Mouse (Mus musculus) forebrain, embryonic 14.5 days (tissue): ENCODE data around the gene Cdkn1b. TPM values are rescaled to one million over a fixed set of nuclear protein-coding genes. Genes with fewer than 3 reads are reported as not detected.

ENCODE experiments used
- ATAC-seq: fragments of 200-750 bp; cut with Nextera tagmentation; 2 replicates; pipeline ENCODE4 v1.8.0; 2017; ENCODE audit warnings: mild to moderate bottlenecking, moderate library complexity
- DNase-seq: peaks from one replicate; pipeline ENCODE4 v3.0.0-alpha.2; 2015; ENCODE audit warnings: low spot score
- H3K27ac ChIP-seq: fragments of 300-500 bp; sonication (generic); 2 replicates; pipeline ENCODE4 v1.5.1; 2014; ENCODE audit warnings: low read depth, mild to moderate bottlenecking, control low read depth, low read length, moderate library complexity
- H3K27me3 ChIP-seq: fragments of 300-500 bp; sonication (generic); replicated peaks from 2 replicates; pipeline ENCODE4 v1.6.1; 2014; ENCODE audit warnings: low read length, control low read depth, mixed read lengths; ENCODE audit not compliant: control insufficient read depth, insufficient read depth
- H3K36me3 ChIP-seq: fragments of 300-500 bp; sonication (generic); 2 replicates; pipeline ENCODE4 v1.6.1; 2014; ENCODE audit warnings: low read length, control low read depth; ENCODE audit not compliant: control insufficient read depth, insufficient read depth
- H3K4me1 ChIP-seq: fragments of 300-500 bp; sonication (generic); 2 replicates; pipeline ENCODE4 v1.6.1; 2014; ENCODE audit warnings: antibody characterized with exemption, low read length, control low read depth; ENCODE audit not compliant: control insufficient read depth, insufficient read depth
- H3K4me2 ChIP-seq: fragments of 300-500 bp; sonication (generic); 2 replicates; pipeline ENCODE4 v1.6.1; 2014; ENCODE audit warnings: mild to moderate bottlenecking, control low read depth, low read length
- H3K4me3 ChIP-seq: fragments of 300-500 bp; sonication (generic); 2 replicates; pipeline ENCODE4 v1.5.1; 2014; ENCODE audit warnings: low read depth, low read length, control low read depth
- H3K9ac ChIP-seq: fragments of 300-500 bp; sonication (generic); 2 replicates; pipeline ENCODE4 v1.6.1; 2014; ENCODE audit warnings: mild to moderate bottlenecking, low read length, control low read depth, moderate library complexity
- H3K9me3 ChIP-seq: fragments of 300-500 bp; sonication (generic); replicated peaks from 2 replicates; pipeline ENCODE4 v1.6.1; 2016; ENCODE audit warnings: low read length, control low read depth, mixed read lengths; ENCODE audit not compliant: control insufficient read depth
- WGBS: fragments of 180-500 bp; shearing (Covaris S2); extraction: QIAGEN DNeasy Blood & Tissue Kit; methylation state at CpG from one replicate; pipeline ENCODE4 v1.1.7; 2014; 5-methylcytosine and 5-hydroxymethylcytosine counted together
- polyA plus RNA-seq: library from polyadenylated mRNA; unstranded; fragments of >200 nt; fragmentation: Nextera tagmentation; extraction: Ambion mirVana; gene quantifications from 2 replicates; pipeline ENCODE4 v1.2.1, GENCODE M21; 2014

Cdkn1b gene
- polyA plus RNA-seq, 1 experiment from 2014 or later: 63.3 TPM

DNA sequence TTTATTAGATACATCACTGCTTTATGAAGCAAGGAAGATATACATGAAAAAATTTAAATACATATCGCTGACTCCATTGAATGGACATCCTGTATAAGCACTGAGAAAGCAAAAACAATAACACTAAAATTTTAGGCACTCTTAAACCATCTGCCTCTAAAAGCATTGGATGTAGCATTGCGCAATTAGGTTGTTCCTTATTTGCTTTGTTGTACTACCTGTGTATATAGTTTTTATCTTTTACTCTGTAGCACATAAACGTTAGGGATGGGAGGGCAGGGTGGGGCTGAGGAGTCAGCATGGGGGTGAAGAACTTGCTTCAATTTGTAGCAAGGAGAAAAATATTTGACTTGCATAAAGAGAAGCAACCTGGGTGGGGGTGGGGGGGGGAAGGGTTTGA lies 4.1 kb downstream of the Cdkn1b start:
- 61% methylated on average over 3 of the region's 3 CpGs for WGBS
- Histone ChIP-seq H3K9ac (peak overlapping the region; percentile 46; the same call in 1 of the 2 replicates), H3K36me3 (peaks cover 15% of the 10 kb centered on the region), H3K4me3 (peak overlapping the region; percentile 82), H3K27ac (no peak overlapping the region), H3K9me3 (no peaks in the 10 kb centered on the region), H3K27me3 (no peaks in the 10 kb centered on the region), H3K4me1 (peaks cover 28% of the 10 kb centered on the region), H3K4me2 (peak overlapping the region; percentile 93)
- DNase-seq (no peak), ATAC-seq (no peak)

DNA sequence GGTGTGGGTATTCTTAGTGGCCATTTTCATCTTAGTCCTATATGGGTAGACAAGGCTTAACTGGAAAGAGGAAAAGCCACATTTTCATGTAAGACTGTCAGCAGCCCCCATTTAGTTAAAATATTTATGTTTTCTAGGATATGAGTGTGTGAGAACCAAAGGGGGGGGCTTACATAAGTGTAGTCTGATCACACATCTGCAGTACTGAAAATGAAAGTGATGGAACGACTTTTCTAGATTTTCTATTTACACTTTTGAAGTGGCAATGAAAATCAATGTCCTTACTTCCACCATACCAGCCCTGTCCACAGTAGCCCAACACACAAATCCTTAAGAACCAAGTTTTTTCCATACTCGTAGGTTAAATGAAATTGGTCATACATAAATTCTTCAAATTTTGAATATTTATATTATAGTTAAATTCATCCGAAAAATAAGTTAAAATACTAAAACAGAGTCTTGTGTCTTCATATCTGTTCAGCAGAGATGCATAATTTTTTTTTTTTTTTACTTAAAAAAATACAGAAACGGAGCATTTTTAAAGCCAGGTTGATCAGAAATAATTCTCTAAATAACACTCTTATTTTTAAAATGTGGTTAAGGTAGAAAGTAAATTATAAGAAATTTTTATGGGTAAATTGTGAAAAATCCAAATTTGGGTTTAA lies 5.6 kb downstream of the Cdkn1b start:
- Histone ChIP-seq H3K27ac (no peak overlapping the region), H3K9ac (peak overlapping the region; percentile 45; the same call in 1 of the 2 replicates), H3K4me3 (0 out of 2 replicates have a peak overlapping the region, but pooled peaks have one; percentile 5), H3K27me3 (no peaks in the 10 kb centered on the region), H3K9me3 (no peaks in the 10 kb centered on the region), H3K36me3 (peaks cover 15% of the 10 kb centered on the region), H3K4me2 (peak overlapping the region; percentile 45), H3K4me1 (peaks cover 28% of the 10 kb centered on the region)
- WGBS: 52% methylated on average over 4 of the region's 4 CpGs
- DNase-seq (no peak), ATAC-seq (no peak)

DNA sequence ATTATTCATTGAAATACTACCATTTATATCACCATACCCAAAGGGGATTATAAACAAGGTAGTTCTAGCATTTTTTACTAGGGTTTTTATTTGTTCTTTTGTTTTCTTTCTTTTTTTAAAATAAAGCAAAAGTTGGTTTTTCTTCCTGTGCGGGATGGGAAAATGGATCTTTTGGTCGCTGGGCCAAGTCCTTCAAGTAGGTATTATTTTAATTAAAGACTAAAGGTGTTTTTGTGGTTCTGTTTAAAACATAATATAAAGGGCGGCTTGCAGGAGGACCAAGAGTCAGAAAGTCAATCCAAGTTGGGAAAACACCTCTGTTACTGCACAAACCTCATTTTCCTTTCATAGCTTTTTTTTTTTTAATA lies 6.1 kb downstream of the Cdkn1b start:
- H3K36me3 ChIP-seq: peaks cover 15% of the 10 kb centered on the region
- ATAC-seq (no peak), DNase-seq (peak; percentile 16)
- WGBS: 8% methylated on average over 3 of the region's 3 CpGs
- H3K9ac ChIP-seq: peak overlapping the region; percentile 87
- H3K4me2 ChIP-seq: peak overlapping the region; percentile 90
- H3K27me3 ChIP-seq: no peaks in the 10 kb centered on the region
- peak overlapping the region; percentile 53 for H3K4me3 ChIP-seq
- peak overlapping the region; percentile 99 for H3K27ac ChIP-seq
- H3K4me1 ChIP-seq: peaks cover 28% of the 10 kb centered on the region
- H3K9me3 ChIP-seq: no peaks in the 10 kb centered on the region

DNA sequence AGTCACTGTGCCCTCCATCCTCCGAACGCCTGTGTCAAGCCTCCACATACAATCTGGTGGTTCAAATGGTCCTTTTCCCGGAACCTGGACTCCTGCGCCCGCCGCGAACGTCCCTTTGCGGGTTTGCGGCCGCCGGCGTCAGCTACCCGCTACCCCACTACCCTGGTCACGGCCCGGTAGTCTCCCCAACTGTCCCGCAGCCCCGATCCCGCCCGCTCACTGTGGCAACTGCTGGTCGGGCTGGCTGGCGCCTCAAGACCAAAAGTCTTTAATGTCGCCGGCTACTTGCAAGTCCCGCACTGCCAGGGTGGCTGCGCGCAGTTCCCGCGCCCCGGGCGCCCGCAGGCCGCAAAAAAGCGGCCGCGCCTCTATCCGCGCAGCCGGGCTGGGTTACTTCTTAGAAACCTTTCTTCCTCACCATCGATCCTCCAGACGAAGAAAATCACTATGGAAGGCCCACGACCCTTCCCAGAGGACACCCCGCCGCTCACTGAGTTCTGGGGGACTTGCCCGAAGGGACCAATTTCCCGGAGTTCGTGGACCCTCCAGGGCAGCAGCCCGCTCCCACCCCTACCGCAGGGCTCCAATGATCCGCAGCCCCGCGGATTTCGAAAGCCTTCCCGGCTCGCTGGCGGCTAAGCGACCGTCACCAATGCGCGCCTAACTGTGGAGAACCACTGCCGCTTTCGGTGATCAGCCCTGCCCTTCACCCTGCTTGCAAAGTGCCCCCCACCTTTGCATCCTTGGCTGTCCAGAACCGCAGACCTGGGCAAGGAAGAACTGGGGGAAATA lies 6.8 kb downstream of the Cdkn1b start:
- Histone ChIP-seq H3K4me2 (peak overlapping the region; percentile 90), H3K4me3 (peak overlapping the region; percentile 53), H3K27me3 (no peaks in the 10 kb centered on the region), H3K27ac (peak overlapping the region; percentile 99), H3K9me3 (no peaks in the 10 kb centered on the region), H3K4me1 (peaks cover 28% of the 10 kb centered on the region), H3K9ac (peak overlapping the region; percentile 87), H3K36me3 (peaks cover 15% of the 10 kb centered on the region)
- under 1% methylated on average over 63 of the region's 63 CpGs for WGBS
- DNase-seq (peak; percentile 72), ATAC-seq (peak; percentile 25; the same call in 1 of the 2 replicates)

DNA sequence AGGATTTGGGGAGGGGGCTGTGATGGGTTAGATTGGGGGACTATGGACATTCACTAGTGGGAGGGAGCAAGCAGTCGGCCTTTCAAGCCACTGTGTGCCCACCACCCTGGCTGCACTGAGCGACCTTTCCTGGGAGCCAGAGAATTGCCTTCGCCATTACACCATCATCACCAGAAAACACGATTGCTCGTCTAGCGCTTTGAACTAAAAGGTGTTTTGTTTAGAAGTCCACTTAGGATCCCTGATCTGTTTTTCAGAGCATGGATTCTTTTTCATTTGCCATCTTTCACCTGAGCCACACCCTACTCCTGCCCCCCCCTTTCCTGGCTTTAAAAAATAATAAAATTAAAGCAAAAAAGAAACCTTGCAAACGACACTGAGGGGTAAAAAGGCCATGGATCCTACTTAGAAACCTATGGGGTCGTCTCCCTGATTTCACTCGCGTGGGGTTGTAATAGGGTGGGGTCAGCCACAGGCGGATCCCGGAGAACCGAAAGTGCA lies 7.4 kb downstream of the Cdkn1b start:
- peaks cover 23% of the 10 kb centered on the region for H3K4me1 ChIP-seq
- peak overlapping the region; percentile 99 for H3K27ac ChIP-seq
- under 1% methylated on average over 13 of the region's 13 CpGs for WGBS
- H3K9ac ChIP-seq: peak overlapping the region; percentile 87
- ATAC-seq: peak; percentile 4; the same call in 1 of the 2 replicates
- peak overlapping the region; percentile 53 for H3K4me3 ChIP-seq
- peaks cover 10% of the 10 kb centered on the region for H3K36me3 ChIP-seq
- H3K4me2 ChIP-seq: peak overlapping the region; percentile 90
- no peaks in the 10 kb centered on the region for H3K27me3 ChIP-seq
- DNase-seq: peak; percentile 42
- no peaks in the 10 kb centered on the region for H3K9me3 ChIP-seq

DNA sequence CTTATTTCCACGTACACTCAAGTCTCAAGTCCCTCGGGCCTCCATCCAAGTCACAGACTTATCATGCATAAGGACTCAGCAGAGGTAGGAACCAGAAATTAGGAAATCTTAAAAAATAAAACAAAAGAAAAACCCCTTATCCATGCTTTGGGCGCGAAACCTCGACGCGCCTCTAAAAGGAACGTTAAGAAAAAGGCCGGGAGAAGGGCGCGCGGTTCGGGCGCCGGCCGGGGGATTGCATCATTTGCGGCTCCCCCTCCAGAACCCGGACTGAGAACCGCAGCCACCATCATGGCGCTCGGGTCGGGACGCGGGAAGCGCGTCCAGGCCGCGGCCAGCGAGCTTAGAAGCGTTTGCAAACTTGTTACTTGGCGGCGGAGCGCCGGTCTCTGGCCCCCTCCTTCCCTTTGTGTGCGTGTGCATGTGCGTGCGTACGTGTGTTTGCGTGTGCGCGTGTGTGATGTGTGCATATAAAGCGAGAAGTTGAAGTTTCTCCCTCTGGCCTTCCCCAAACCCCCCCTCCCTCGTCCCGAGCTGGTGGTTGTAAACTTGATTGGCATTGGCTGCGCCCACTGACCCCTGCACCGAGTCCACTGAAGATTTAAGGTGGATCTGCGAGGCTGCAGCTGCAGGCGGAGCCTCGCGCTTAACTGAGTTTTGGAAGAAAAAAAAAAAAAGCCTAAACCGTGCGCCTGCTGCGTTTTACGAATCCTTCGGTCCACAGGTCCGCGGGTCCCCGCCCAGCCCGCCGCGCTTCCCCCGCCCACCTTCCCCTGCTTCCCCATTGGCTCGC lies 8.1 kb downstream of the Cdkn1b start:
- Histone ChIP-seq H3K36me3 (peaks cover 9% of the 10 kb centered on the region), H3K4me3 (peak overlapping the region; percentile 53), H3K27me3 (no peaks in the 10 kb centered on the region), H3K27ac (peak overlapping the region; percentile 99), H3K4me2 (peak overlapping the region; percentile 90), H3K9ac (peak overlapping the region; percentile 87), H3K4me1 (peaks cover 22% of the 10 kb centered on the region), H3K9me3 (no peaks in the 10 kb centered on the region)
- under 1% methylated on average over 63 of the region's 63 CpGs for WGBS
- peak; percentile 86 for ATAC-seq
- DNase-seq: peak; percentile 96

DNA sequence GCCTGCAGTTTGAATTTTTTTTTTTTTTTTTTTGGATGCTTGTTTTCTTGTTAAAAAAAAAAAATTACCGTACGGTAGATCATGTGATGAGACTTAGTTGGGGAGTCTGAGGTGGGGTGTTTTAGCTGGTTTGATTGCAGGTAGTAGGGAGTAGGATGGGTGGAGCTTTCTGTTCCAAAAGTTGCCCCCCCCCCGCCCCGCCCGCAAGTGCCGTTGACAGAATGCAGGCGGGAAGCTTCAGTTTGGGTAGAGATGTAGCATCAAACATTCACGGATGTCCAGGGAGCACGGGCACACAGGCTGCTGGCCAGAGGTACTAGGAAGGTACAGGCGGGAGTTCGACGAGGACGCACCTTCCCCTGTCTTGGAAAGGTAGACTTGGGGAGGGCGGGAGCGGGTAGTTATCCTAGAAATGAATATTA lies 8.7 kb downstream of the Cdkn1b start:
- Histone ChIP-seq H3K9ac (peak overlapping the region; percentile 87), H3K27me3 (no peaks in the 10 kb centered on the region), H3K4me2 (peak overlapping the region; percentile 90), H3K4me3 (peak overlapping the region; percentile 53), H3K4me1 (peaks cover 16% of the 10 kb centered on the region), H3K9me3 (no peaks in the 10 kb centered on the region), H3K36me3 (peaks cover 3% of the 10 kb centered on the region; the same call in 1 of the 2 replicates), H3K27ac (peak overlapping the region; percentile 80)
- WGBS: under 1% methylated on average over 15 of the region's 15 CpGs
- DNase-seq: no peak
- ATAC-seq: peak; percentile 40

DNA sequence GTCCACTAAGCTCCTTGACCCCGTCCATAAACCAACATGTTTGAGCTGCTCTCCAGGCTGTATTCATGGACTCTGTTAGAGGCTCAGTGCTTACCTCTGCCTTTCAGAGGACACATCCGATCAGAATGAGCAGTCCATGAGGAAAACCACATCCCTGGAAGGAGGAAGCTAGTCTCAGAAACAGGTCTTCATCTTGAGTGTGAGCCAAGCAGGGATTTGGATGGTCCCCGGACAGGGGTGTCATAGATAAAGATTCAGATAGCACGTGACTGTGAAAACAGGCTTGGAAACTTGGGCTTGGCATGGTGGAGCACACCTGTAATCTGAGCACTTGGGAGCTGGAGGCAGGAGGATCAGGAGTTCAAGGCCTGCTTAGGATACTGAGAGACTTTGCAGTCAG lies 9.7 kb downstream of the Cdkn1b start:
- peaks cover 13% of the 10 kb centered on the region for H3K4me1 ChIP-seq
- 36% methylated on average over 4 of the region's 4 CpGs for WGBS
- ATAC-seq: no peak

More for the DNA sequence above, 9.7 kb downstream of the Cdkn1b start:
- Histone ChIP-seq H3K4me2 (peak overlapping the region; percentile 90), H3K9me3 (no peaks in the 10 kb centered on the region), H3K27ac (0 out of 2 replicates have a peak overlapping the region, but pooled peaks have one; percentile 23), H3K4me3 (peak overlapping the region; percentile 53), H3K27me3 (no peaks in the 10 kb centered on the region), H3K36me3 (no peaks in the 10 kb centered on the region), H3K9ac (peak overlapping the region; percentile 87)
- no peak for DNase-seq
